Comparison of ENCODE assay signal across 8 mouse cellular contexts in genomic region chr1:171252415-171252814, GRCm38 (mm10). TPM values are rescaled to one million over a fixed set of nuclear protein-coding genes. Genes with fewer than 3 reads are reported as not detected.
DNase-seq lines count a peak whose midpoint lies in the region; ATAC-seq lines count a peak whose summit lies in the region.
"Had no signal": no experiment of that assay in that cellular context is flagged by ENCODE, and none has a peak within 500 bp of the region (broad histone marks: within the 10 kb centered on the region; RNA-seq: fewer than 3 reads in every experiment).

No protein-coding gene starts in this region.

- peak overlapping the region; percentile 29 for H3K9ac ChIP-seq in lung, embryonic 15.5 days
- H3K9ac ChIP-seq in forebrain, embryonic 13.5 days, result peak overlapping the region; percentile 56
- H3K9ac ChIP-seq in limb, embryonic 11.5 days (ENCODE audit: low read length), result peak overlapping the region; percentile 61
- no peak overlapping the region for H3K9ac ChIP-seq in stomach, embryonic 15.5 days

- WGBS in lung, embryonic 15.5 days, result 51% methylated on average over 17 of the region's 17 CpGs
- WGBS in forebrain, embryonic 13.5 days, result 43% methylated on average over 17 of the region's 17 CpGs
- 46% methylated on average over 17 of the region's 17 CpGs for WGBS in limb, embryonic 11.5 days
- 60% methylated on average over 17 of the region's 17 CpGs for WGBS in stomach, embryonic 15.5 days

- peaks cover 50% of the 10 kb centered on the region for H3K4me1 ChIP-seq in lung, embryonic 15.5 days
- H3K4me1 ChIP-seq in forebrain, embryonic 13.5 days, result peaks cover 48% of the 10 kb centered on the region
- peaks cover 29% of the 10 kb centered on the region for H3K4me1 ChIP-seq in limb, embryonic 11.5 days (ENCODE audit: control insufficient read depth, insufficient read depth, low read length)
- peaks cover 43% of the 10 kb centered on the region for H3K4me1 ChIP-seq in stomach, embryonic 15.5 days

- H3K36me3 ChIP-seq in lung, embryonic 15.5 days, result no peaks in the 10 kb centered on the region
- peaks cover 6% of the 10 kb centered on the region; the same call in 1 of the 2 replicates for H3K36me3 ChIP-seq in forebrain, embryonic 13.5 days (ENCODE audit: poor library complexity, severe bottlenecking)
- peaks cover 3% of the 10 kb centered on the region for H3K36me3 ChIP-seq in limb, embryonic 11.5 days (ENCODE audit: control insufficient read depth, insufficient read depth, low read length)
- H3K36me3 ChIP-seq in stomach, embryonic 15.5 days, result no peaks in the 10 kb centered on the region

- no peaks in the 10 kb centered on the region for H3K9me3 ChIP-seq in lung, embryonic 15.5 days
- H3K9me3 ChIP-seq in forebrain, embryonic 13.5 days (replicated peaks), result no peaks in the 10 kb centered on the region
- no peaks in the 10 kb centered on the region for H3K9me3 ChIP-seq in limb, embryonic 11.5 days (ENCODE audit: control insufficient read depth, low read length)
- H3K9me3 ChIP-seq in stomach, embryonic 15.5 days, result no peaks in the 10 kb centered on the region

- no peak for DNase-seq in lung, postnatal 25 days (ENCODE audit: low spot score)
- peak; percentile 36 for DNase-seq in limb, embryonic 11.5 days (ENCODE audit: low spot score)
- DNase-seq in adrenal gland, postnatal 10 days, result no peak
- no peak for DNase-seq in thymus, postnatal 0 days (ENCODE audit: low spot score)
- DNase-seq: cerebellum, postnatal 36 days had no signal

- 0 out of 2 replicates have a peak, but pooled peaks cover 4% of the 10 kb centered on the region for H3K27me3 ChIP-seq in lung, embryonic 15.5 days
- no peaks in the 10 kb centered on the region for H3K27me3 ChIP-seq in forebrain, embryonic 13.5 days
- no peaks in the 10 kb centered on the region for H3K27me3 ChIP-seq in limb, embryonic 11.5 days (ENCODE audit: control insufficient read depth, insufficient read depth, low read length)
- no peaks in the 10 kb centered on the region for H3K27me3 ChIP-seq in stomach, embryonic 15.5 days (replicated peaks)

- peak overlapping the region; percentile 63 for H3K4me2 ChIP-seq in lung, embryonic 15.5 days
- peak overlapping the region; percentile 59 for H3K4me2 ChIP-seq in forebrain, embryonic 13.5 days
- H3K4me2 ChIP-seq in limb, embryonic 11.5 days (ENCODE audit: low read depth, severe bottlenecking), result peak overlapping the region; percentile 66
- peak overlapping the region; percentile 66 for H3K4me2 ChIP-seq in stomach, embryonic 15.5 days

- H3K27ac ChIP-seq in lung, embryonic 15.5 days, result peak overlapping the region; percentile 96
- H3K27ac ChIP-seq in forebrain, embryonic 13.5 days, result peak overlapping the region; percentile 78; the same call in 1 of the 2 replicates
- peak overlapping the region; percentile 83 for H3K27ac ChIP-seq in limb, embryonic 11.5 days (replicated peaks; ENCODE audit: low read depth, low read length)
- H3K27ac ChIP-seq in stomach, embryonic 15.5 days, result peak overlapping the region; percentile 78

- H3K4me3 ChIP-seq in lung, embryonic 15.5 days, result peak overlapping the region; percentile 33; the same call in 1 of the 2 replicates
- H3K4me3 ChIP-seq in forebrain, embryonic 13.5 days, result peak overlapping the region; percentile 33
- H3K4me3 ChIP-seq in limb, embryonic 11.5 days (ENCODE audit: low read depth, low read length), result peak overlapping the region; percentile 24; the same call in 1 of the 2 replicates
- peak overlapping the region; percentile 35 for H3K4me3 ChIP-seq in stomach, embryonic 15.5 days (replicated peaks)

- ATAC-seq in lung, embryonic 15.5 days (ENCODE audit: borderline replicate concordance, extremely low read depth, low FRiP score, low TSS enrichment), result no peak
- ATAC-seq in forebrain, embryonic 13.5 days, result no peak
- ATAC-seq in limb, embryonic 11.5 days (ENCODE audit: insufficient number of reproducible peaks, low FRiP score, low TSS enrichment, low read depth), result no peak
- ATAC-seq in stomach, embryonic 15.5 days (ENCODE audit: insufficient read depth, low FRiP score, low read depth), result no peak

RNA-seq across cellular contexts. Expression of gene Ndufs2, which starts 1.2 kb away (rescaled TPM):
- 241 and 266 TPM in 2 replicates for polyA plus RNA-seq in lung, embryonic 15.5 days (2015; fragmentation: Nextera tagmentation; extraction: Ambion mirVana)
- 216 and 221 TPM in 2 replicates for polyA plus RNA-seq in forebrain, embryonic 13.5 days (2015; fragmentation: Nextera tagmentation; extraction: Ambion mirVana)
- polyA plus RNA-seq in limb, embryonic 11.5 days (2014; fragmentation: Nextera tagmentation; extraction: Ambion mirVana), result 260 and 264 TPM in 2 replicates
- 238 and 270 TPM in 2 replicates for polyA plus RNA-seq in stomach, embryonic 15.5 days (2015; fragmentation: Nextera tagmentation; extraction: Ambion mirVana)
- total RNA-seq in adrenal gland, postnatal 10 days (2021), result 1,000 to 10,000 TPM in 1 of 2 experiments, 100 to 1,000 TPM in 1; 996 to 1,019 TPM
- polyA plus RNA-seq in thymus, postnatal 0 days (2015; fragmentation: Nextera tagmentation; extraction: Ambion mirVana), result 215 and 218 TPM in 2 replicates

RNA-seq across cellular contexts. Expression of gene Adamts4, which starts 2.2 kb away (rescaled TPM):
- polyA plus RNA-seq in lung, embryonic 15.5 days (2015; fragmentation: Nextera tagmentation; extraction: Ambion mirVana), result 7.4 and 9.6 TPM in 2 replicates
- polyA plus RNA-seq in forebrain, embryonic 13.5 days (2015; fragmentation: Nextera tagmentation; extraction: Ambion mirVana), result 6.9 and 7.3 TPM in 2 replicates
- 5.5 and 5.6 TPM in 2 replicates for polyA plus RNA-seq in limb, embryonic 11.5 days (2014; fragmentation: Nextera tagmentation; extraction: Ambion mirVana)
- polyA plus RNA-seq in stomach, embryonic 15.5 days (2015; fragmentation: Nextera tagmentation; extraction: Ambion mirVana), result 8.5 and 8.8 TPM in 2 replicates
- 1 to 10 TPM; 4.0 to 5.1 TPM for total RNA-seq in adrenal gland, postnatal 10 days (2021)
- polyA plus RNA-seq in thymus, postnatal 0 days (2015; fragmentation: Nextera tagmentation; extraction: Ambion mirVana), result 0.68 and 0.86 TPM in 2 replicates

RNA-seq across cellular contexts. Expression of gene B4galt3, which starts 17.7 kb away (rescaled TPM):
- 81.2 and 87.2 TPM in 2 replicates for polyA plus RNA-seq in lung, embryonic 15.5 days (2015; fragmentation: Nextera tagmentation; extraction: Ambion mirVana)
- 89.0 and 95.3 TPM in 2 replicates for polyA plus RNA-seq in forebrain, embryonic 13.5 days (2015; fragmentation: Nextera tagmentation; extraction: Ambion mirVana)
- polyA plus RNA-seq in limb, embryonic 11.5 days (2014; fragmentation: Nextera tagmentation; extraction: Ambion mirVana), result 68.9 and 78.2 TPM in 2 replicates
- polyA plus RNA-seq in stomach, embryonic 15.5 days (2015; fragmentation: Nextera tagmentation; extraction: Ambion mirVana), result 66.4 and 67.4 TPM in 2 replicates
- 10 to 100 TPM; 28.9 to 34.7 TPM for total RNA-seq in adrenal gland, postnatal 10 days (2021)
- polyA plus RNA-seq in thymus, postnatal 0 days (2015; fragmentation: Nextera tagmentation; extraction: Ambion mirVana), result 43.9 and 50.6 TPM in 2 replicates

RNA-seq across cellular contexts. Expression of gene Fcer1g, which starts 18.2 kb away (rescaled TPM):
- 46.3 and 46.7 TPM in 2 replicates for polyA plus RNA-seq in lung, embryonic 15.5 days (2015; fragmentation: Nextera tagmentation; extraction: Ambion mirVana)
- polyA plus RNA-seq in forebrain, embryonic 13.5 days (2015; fragmentation: Nextera tagmentation; extraction: Ambion mirVana), result 12.3 and 12.8 TPM in 2 replicates
- 13.2 and 13.6 TPM in 2 replicates for polyA plus RNA-seq in limb, embryonic 11.5 days (2014; fragmentation: Nextera tagmentation; extraction: Ambion mirVana)
- 72.6 and 82.0 TPM in 2 replicates for polyA plus RNA-seq in stomach, embryonic 15.5 days (2015; fragmentation: Nextera tagmentation; extraction: Ambion mirVana)
- 10 to 100 TPM; 14.4 to 19.2 TPM for total RNA-seq in adrenal gland, postnatal 10 days (2021)
- 93.8 and 97.1 TPM in 2 replicates for polyA plus RNA-seq in thymus, postnatal 0 days (2015; fragmentation: Nextera tagmentation; extraction: Ambion mirVana)

RNA-seq across cellular contexts. Expression of gene Apoa2, which starts 27.6 kb away (rescaled TPM):
- 9.5 and 38.1 TPM in 2 replicates for polyA plus RNA-seq in lung, embryonic 15.5 days (2015; fragmentation: Nextera tagmentation; extraction: Ambion mirVana)
- polyA plus RNA-seq in forebrain, embryonic 13.5 days (2015; fragmentation: Nextera tagmentation; extraction: Ambion mirVana), result 2.6 and 8.3 TPM in 2 replicates
- 2.8 and 4.6 TPM in 2 replicates for polyA plus RNA-seq in limb, embryonic 11.5 days (2014; fragmentation: Nextera tagmentation; extraction: Ambion mirVana)
- polyA plus RNA-seq in stomach, embryonic 15.5 days (2015; fragmentation: Nextera tagmentation; extraction: Ambion mirVana), result 158 and 523 TPM in 2 replicates
- 1,000 to 10,000 TPM; 1,052 to 2,650 TPM for total RNA-seq in adrenal gland, postnatal 10 days (2021)
- 4.0 and 5.1 TPM in 2 replicates for polyA plus RNA-seq in thymus, postnatal 0 days (2015; fragmentation: Nextera tagmentation; extraction: Ambion mirVana)
